Mouse (Mus musculus) ovary, postnatal 36 days (tissue): Measurements from ENCODE around the gene Slfn14.
"Not testable (repeated sequence)": the region's sequence is repeated elsewhere in the genome, so short reads cannot be mapped to it uniquely, and the experiment has no call there.

Experiments used
- DNase-seq: peaks from one replicate; pipeline ENCODE4 v3.0.0; 2022; ENCODE audit warnings: low spot score, mixed read lengths

The Slfn14 gene

DNA sequence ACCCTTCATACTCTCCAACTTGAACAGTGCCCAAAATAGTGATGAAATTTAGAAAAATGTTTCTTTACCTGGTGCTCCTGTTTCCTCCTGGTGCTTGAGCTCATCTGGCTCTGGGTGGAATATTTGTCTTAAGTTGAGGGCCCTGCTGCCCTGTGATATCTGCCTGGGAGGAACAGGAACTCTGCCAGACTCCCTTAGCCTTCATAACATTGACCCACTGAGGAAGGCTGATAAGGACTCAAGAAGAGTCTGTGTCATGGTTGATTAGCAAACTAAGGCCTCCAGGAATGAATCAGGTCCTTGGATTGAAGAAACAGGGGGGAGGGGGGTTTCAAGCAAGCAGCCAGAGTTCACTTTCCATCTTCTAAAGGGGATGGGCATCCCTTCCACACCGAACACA is at the start of gene Slfn14:
Gene Slfn14 (minus strand): TSS at position 161 of the 400 bp plus-strand sequence.
- no peak for DNase-seq

DNA sequence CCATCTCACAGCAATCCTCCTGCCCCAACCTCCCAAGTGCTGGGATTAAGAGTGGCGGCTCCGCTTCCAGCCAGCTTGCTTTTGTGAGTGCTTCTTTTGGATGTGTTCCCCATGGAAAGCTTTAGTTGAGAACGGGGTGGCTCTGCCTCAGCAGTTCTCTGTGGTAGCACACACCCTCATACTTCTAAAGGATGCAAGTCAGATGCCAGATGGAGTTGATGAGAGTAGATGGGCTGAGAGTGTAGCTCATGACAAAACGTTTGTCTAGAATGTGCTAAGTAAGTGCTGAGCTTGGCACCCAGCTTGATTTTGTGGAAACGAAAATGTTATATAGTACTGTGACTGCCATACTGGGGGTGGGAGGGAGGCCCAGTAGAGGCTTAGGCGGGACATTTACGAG is 49.3 kb upstream of the Slfn14 start:
- DNase-seq: no peak

DNA sequence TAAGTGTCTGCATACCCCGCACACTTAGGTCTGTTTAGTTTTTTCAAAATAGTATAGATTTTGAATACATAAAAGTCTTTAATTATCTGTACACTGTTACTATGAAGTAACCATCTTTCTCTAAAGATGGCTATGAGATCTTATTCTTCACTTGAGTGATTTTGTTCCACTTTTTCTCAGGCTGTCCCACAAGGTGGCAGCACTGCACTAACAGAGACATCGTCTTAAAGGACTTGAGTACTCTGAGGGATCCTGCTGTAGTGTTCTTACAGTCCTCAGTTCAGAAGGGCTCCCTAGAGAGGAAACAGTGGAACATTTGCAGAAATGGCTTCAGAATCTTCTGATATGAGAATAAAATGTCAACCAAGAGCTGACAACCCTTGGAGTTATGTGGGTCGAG is 40.9 kb upstream of the Slfn14 start:
- peak; percentile 39 for DNase-seq

DNA sequence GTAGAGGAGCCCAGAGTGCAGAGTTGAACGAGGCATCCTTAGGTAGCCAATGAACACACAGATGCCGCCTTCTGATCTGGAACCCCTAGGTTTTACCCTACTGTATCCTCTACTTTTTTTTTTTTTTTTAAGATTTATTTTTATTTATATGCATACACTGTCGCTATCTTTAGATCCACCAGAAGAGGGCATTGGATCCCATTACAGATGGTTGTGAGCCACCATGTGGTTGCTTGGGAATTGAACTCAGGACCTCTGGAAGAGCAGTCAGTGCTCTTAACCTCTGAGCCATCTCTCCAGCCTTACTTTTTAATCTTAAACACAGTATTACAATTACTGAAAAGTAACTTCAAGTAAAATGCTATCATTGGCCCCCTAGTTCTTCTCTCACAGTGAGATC is 40.2 kb upstream of the Slfn14 start:
- DNase-seq: not testable (repeated sequence)

DNA sequence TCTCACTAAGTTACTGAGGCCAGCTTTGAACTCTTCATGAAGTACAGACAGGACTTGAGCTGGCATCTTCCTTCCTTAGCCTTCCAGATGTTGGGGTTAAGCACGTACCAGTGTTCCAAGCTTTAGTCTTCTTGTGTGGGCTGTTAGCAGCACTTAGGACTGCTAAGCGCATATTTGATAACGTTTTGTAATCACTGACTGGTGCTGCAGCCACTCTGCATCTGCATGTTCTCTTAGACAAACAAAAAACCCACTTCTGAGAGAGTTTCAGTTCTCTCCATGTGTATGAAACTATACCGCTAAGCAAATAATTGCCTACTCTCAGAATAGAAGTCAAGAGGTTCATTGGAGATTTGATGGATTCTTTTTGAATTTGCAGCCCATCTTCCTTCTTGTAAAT is 32.5 kb upstream of the Slfn14 start:
- DNase-seq: no peak

DNA sequence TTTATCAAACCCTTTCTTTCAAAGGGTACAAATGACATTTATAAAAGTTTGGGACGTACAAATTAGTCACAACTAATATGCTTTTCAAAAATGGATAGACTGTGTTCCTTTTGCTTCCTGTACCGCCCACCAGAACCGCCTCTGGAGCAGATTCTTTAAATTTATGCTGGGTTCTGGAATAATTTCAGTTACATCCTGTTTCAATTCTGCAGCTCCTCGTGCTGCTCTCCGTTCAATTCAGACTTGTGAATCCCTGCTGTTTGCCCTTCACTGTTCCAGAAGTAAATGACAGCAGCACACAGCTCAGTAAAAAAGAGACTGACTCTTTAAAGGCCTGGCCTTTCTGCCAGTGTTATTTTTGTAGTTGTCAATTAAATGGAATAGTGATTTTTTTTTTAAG is 25.9 kb upstream of the Slfn14 start:
- no peak for DNase-seq

DNA sequence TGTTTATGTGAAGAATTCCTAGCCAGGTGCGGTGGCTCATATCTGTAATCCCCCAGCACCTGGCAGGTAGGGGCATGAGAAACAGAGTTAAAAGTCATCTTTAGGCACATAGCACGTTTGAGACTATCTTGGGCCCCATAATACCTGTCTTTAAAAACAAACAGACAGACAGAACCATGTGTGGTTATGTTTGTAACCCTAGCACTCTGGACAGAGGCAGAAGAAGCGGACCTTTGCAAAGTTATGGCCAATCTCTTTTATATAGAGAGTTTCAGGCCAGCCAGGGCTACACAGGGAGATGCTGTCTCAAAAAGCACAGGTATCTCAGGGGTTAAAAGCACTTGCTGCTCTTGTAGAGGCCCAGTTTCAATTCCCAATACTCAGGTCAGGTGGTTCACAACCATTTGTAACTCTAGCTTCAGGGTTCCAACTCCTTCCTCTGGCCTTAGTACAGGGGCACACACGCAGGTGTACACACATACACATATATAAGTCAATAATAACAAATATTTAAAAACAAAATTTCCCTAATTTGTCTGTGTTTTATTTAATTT is 20.3 kb upstream of the Slfn14 start:
- no peak for DNase-seq

DNA sequence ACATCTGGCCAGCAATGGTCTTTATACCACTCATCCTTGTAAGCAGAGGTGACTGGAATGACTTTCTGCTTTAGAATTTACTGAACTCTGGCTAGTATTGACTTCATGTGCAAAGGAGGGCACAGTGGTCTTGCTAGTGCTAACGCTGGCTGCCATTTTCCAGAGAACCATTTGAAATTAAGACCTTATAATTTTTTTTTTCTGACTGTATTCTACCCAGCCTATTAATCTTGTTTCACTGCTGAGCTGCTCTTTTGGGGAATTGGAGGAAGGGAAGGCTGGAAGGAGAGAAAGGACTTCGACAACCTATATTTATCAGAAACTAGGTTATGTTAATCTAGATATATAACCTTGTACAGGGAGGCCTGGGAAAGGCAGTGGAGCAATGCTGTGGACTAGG is 18.0 kb upstream of the Slfn14 start:
- DNase-seq: no peak

DNA sequence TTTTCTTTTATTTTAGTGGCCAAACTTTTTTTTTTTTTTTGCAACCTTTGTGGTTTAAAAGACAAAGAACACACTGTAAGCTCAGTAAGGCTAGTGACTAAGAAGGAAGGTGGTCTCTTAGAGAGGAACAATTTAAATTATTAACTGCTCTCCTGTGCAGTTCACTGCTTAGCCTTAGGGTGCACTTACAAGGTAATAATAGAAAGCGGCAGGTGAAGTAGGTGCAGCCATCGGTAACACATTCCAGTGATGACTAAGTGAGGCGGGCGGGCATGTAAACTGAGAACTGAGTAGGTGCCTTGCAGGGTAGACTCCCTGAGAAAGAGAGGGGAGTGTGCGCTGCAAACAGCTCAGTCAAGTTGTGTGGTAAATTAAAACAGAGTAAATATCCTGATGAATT is 17.2 kb upstream of the Slfn14 start:
- no peak for DNase-seq

DNA sequence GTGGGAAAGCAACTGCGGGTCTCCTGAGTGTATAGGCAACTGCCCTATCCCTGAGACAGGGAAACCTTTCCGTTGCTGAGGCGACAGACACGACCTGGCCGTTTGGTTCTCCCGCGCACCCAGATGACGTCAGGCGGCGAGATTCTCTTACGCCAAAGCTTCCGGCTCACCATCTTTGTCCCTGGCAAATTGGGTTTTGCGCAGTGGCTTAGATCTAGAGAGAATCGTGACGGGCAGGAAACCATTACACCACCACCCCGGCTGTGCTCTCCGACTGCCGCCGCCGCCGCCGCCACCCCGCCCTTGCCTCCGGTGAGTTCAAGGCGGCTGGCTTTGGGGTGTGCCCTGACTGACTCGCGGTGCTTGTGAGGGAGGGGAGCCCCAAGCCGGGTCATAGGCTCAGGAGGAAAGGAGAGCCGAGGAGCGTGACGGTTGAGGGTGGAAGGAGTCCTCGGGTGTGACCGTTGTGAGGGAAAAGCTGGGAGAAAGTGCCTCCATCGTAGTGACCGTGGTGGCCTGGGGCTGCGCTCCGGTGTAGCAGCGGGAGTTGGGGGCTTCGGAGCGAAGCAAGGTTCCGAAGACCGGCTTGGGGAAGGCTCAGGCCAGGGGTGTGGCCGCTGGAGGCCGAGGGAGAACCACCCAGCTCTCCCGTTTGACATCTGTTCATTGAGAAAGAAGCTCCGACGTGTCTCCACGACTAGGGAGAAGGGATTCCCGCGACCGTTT is 16.2 kb upstream of the Slfn14 start, which contains the start of gene Pex12:
Gene Pex12 (minus strand): TSS at position 61 of the 726 bp plus-strand sequence.
- peak; percentile 89 for DNase-seq

DNA sequence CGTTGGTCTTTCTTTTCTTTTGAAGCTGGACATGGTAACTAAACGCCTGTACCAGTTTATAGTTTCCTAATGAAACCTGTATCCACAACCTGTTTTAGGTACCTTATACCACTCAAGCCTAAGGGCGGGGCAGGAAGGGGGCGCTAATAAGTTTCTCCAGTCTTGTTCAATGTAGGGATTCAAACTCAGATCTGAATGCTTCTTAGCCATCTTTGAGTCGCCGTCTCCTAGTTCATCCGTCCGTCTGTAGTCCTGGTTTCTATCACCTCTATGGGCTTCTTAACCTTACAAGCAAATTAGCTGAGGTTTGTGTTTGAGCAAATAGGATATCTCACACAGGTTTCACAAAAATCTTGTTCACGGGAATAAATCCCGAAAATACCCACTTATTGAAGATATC is 15.6 kb upstream of the Slfn14 start:
- no peak for DNase-seq

DNA sequence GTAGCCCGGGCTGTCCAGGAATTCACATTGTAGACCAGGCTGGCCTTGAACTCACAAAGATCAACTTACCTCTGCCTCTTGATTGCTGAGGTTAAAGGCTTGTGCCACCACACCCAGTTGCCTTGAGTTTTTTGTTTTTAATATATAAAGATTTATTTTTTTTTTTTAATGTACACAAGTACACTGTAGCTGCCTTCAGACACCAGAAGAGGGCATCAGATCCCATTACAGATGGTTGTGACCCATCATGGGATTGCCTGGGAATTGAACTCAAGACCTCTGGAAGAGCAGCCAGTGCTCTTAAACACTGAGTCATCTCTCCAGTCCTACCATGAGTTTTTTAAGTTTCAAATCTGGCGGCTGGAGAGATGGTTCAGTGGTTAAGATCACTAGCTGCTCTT is 14.9 kb upstream of the Slfn14 start:
- DNase-seq: no peak

DNA sequence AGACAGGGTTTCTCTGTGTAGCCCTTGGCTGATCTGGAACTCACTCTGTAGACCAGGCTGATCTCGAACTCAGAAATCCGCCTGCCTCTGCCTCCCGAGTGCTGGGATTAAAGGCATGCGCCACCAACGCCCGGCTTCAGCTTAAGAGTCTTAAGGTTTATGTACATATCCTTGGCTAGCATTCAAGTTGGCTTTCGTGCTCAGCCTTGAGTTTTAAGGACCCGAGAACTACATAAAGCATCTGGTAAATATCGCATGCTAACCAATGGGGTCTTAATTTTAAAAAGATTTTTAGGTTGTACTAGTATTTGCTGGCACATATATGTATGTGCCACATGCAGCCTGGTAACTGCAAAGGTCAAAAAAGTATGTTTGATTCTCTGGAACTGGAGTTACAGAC is 13.2 kb upstream of the Slfn14 start:
- DNase-seq: no peak

DNA sequence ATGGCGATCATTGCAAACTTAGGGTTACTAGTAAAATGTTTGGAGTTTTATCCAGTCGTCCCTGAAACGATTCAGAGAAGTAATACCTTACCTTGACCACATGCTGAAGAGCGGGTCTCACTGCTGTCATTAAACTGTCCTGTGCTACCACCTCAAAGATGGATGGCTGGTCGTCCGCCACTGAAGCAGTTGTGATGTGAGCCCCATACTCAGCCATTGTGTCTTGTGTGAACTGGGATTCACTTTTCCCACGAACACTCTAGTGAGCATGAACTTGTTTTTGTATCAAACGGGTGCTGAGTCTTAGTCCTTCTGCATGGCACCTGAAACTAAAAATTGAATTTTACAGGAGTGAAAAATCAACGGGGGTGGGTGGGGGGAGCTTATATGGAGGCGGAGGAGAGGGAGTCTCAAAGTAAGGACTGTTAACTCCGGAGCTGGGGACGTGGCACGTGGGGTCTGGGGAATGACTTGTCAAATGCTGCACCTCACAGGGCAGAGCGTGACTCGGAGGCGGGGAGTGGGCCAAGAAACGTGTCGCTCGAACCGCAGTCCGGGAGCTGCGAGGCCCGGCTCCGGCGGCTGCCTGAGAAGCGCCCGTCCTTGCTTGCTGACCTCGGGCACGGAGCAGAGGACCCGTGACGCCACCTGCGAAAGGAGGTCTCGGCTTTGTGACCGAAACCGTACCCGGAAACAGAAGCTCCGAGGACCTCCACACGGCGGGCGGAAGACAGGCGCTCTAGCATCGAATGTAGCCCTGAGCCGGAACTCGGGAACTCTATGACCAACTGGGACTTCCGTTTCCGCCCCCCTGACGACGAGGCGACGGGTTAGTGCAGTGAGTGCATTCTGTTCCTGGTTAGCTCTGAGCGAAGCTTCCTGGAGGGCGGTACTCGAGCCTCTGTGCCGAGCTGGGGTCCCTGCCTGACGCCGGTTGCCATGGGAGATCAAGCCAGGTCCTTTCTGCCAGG is 12.0 kb upstream of the Slfn14 start, which contains the start of gene Ap2b1:
Gene Ap2b1 (plus strand): TSS at position 800 of the 971 bp plus-strand sequence.
- peak; percentile 89 for DNase-seq

DNA sequence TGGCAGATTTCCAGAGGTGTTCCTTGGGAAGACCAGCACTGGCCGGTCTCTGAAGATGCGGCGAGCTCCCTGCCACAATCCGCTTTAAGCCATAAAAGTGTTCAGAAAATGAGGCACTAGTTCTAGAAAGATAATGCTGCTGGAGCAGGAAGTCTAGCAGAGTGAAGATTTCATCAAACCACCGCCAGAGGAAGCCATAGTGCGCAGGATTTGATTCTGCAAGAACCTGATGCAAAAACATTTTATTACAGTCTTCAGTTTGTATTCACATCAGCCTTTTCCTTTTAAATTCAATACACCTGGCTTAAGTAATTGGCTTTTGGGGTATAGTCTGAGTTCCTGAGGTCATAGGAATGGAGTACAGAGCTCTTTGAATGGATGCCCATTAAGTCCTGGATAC is 11.3 kb upstream of the Slfn14 start:
- DNase-seq: no peak

DNA sequence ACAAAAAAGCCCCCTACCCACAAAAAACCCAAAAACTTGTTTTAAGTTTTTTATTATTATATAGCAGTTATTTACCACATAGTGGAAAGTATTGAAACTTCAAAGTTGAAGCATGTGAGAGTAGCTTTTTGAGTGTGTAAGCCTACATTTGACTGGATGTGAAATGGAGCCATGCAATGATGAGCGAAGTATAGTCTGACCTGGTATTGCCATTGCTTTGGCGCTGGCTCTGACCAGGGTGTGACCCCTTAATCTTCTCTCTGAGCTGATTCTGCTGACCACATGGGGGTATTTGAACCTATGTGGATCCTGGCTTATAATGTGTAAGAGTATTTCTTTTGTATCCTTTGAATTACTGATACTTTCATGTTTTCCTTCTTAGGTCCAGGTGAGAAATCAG is 7.6 kb upstream of the Slfn14 start:
- no peak for DNase-seq

DNA sequence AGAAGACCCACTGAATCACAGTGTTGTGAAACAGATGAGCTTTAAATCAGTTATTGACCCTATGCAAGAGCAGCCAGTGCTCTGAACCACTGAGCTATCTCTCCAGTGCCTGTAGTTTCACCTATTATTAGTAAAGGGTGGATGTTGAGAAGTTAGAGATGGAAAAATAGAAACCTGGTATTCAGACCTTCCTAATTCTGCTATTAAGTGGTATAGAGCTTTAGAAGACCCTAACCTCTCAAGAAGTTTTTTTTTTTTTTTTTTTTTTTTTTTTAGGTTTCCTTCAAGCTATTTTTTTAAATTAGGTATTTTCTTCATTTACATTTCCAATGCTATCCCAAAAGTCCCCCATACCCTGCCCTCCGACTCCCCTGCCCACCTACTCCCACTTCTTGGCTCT is 6.7 kb upstream of the Slfn14 start:
- no peak for DNase-seq

DNA sequence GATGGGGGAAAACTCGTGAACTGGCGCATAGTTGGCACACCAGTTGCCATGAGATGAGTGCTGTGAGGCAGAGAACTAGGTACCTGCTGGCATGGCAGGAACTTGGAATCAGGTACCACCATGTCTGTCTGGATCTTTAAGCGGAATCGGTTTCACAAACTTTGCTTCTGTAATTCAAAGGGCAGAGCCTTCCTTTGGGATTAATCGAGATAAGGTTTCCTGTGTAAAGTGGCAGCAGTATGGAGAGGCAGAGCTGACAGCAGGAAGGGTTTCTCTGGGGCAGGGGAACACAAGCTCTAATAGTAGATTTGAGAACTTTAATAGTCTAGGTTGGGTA is 5.7 kb upstream of the Slfn14 start:
- no peak for DNase-seq

DNA sequence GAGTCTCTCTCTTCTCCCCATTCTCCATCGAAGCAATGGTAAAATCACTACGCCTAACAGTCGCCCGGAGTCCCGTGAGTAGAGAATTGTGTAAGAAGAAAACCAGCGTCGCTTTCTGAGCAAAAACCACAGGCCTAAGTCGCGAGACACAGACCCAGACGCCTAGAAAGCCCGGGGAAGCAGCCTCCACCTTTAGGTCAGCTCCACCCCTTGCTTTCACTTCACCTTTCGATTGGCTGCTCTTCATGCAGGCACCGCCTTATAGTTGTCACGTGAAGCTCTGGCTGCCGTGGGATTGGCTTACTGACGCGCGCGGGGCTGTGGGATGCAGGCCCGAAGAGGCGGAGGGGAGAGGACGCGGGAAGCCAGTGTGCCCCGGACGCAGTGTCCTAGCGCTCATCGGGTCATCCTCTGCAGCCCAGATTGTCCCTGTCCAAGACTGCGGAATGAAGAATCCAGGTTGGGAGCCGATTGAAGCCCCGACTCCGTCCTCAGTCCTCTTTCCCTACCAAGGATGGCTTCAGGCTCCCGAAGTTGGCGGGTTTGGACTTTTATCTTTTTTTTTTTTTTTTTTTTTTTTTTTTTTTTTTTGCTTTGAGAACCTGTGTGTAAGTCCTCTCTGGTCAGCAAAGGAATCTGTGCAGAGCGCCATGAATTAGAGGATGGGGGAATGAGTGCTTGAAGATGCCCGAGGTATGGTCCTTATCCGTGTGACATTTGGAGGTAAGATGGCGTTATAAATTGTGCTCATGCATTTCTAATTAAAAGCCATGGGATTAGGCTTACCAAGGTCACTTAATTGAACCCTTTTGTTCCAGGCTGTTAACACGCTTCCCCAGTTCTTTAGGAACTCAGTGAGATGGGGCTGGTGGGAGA is 5.1 kb upstream of the Slfn14 start:
- DNase-seq: peak; percentile 92

DNA sequence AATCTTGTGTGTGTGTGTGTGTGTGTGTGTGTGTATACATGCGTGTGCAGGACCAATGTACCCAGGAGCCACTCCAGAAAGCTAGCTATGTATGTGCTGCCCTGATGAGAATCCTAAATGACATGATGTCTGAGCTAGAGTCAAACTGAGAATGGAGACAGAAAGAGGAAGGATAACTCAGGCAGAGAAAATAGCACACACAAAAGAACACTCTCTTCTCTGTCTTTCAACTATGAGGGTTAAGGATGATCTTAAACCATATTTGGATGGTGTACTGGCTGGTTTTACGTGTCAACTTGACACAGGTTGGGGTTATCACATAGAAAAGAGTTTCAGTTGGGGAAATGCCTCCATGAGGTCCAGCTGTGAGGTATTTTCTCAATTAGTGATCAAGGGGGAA is 3.1 kb upstream of the Slfn14 start:
- no peak for DNase-seq

DNA sequence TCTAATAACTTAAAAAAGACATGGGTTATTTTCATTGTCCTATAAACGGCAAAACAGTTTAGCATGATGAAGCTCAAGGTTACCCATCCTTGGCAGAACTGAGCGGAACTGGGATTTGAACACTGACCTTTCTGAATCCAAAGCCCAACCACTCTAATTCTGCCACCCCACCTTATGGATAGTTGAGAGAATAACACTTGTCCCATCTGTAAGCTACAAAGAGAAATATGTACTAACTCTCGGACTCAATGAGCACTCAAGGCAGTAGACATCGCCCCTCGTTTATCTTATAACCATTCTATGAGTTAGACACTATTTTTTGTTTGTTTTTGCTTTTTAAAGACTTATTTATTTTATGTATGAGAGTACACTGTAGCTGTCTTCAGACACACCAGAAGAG is 2.5 kb upstream of the Slfn14 start:
- DNase-seq: no peak

DNA sequence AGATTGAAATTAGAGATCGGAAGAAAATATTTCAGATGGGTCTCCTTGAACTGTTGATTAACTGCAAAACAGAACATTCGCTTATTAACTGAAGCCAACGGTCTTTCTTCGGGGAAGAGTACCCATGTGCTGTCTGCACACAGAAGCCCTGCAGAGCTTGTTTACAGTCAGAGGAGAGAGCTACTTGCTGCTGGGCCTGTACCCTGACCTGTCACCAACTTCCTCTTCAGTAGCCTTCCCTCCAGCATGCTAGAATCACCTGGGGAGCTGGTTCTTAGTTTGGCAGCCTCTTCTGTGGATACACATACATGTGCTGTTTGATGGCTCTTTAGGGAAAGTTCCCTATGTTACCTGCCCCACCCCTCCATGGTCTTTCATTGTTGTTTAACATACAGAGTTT is 899 bp downstream of the Slfn14 start:
- no peak for DNase-seq
